Mouse (Mus musculus) Patski (cell line): ENCODE results near the gene Kcnk16. TPM values are rescaled to one million over a fixed set of nuclear protein-coding genes. Genes with fewer than 3 reads are reported as not detected.
"Not testable (repeated sequence)": the region's sequence is repeated elsewhere in the genome, so short reads cannot be mapped to it uniquely, and the experiment has no call there.

ENCODE experiments used
- ATAC-seq: fragments of 100-300 bp; one replicate; pipeline ENCODE4 v1.8.0; 2021
- CTCF ChIA-PET: fragments of 350-600 bp; sonication (Branson Sonifier 250); formaldehyde crosslinking; loops from one replicate; lab custom pipeline; 2022; ENCODE audit warnings: inconsistent platforms; lab: Charles Lee
- POLR2A ChIA-PET: fragments of 350-600 bp; sonication (Branson Sonifier 250); formaldehyde crosslinking; loops from one replicate; lab custom pipeline; 2022; ENCODE audit warnings: antibody characterized with exemption, inconsistent platforms; lab: Charles Lee
- DNase-seq: peaks from one replicate; pipeline ENCODE4 v3.0.0-alpha.2; 2011; ENCODE audit warnings: low read depth, low spot score
- H3K27me3 ChIP-seq: fragments of 371-371 bp; one replicate; pipeline ENCODE4 v1.5.1; 2021
- CTCF ChIP-seq: fragments of 100-300 bp; IDR thresholded peaks from one replicate; pipeline ENCODE4 v1.5.1; 2021
- in situ Hi-C: fragments of 300-500 bp; cut with MboI; formaldehyde crosslinking; loops from 3 replicates; pipeline ENCODE4 v1.11.1; 2018; ENCODE audit warnings: low pct_unique_long_range_greater_than_20kb, mixed read lengths
- polyA plus RNA-seq: library from polyadenylated mRNA; unstranded; gene quantifications from one replicate; pipeline ENCODE4 v1.2.3, GENCODE M21; 2021

The Kcnk16 gene
- polyA plus RNA-seq = not detected

- ChIA-PET CTCF (no interaction called here), POLR2A (no interaction called here)
- no peaks in the 10 kb centered on the region for H3K27me3 ChIP-seq
- in situ Hi-C loops = loop anchor here (10.0 kb wide), 1 partner anchor 564 kb away; no protein-coding TSS in a partner anchor
- ATAC-seq = no peak
- TF ChIP-seq CTCF = no peak
- no peak for DNase-seq
These were observed at the start of gene Kcnk16 for GRCm38 (mm10) chr14:20269082-20269809. Gene Kcnk16, minus strand, starts transcription at chr14:20269199.

- ChIA-PET CTCF (no interaction called here), POLR2A (no interaction called here)
- in situ Hi-C loops = no loop called here
- ATAC-seq (no peak), DNase-seq (no peak)
- no peaks in the 10 kb centered on the region for H3K27me3 ChIP-seq
- no peak for TF ChIP-seq CTCF
These were observed 46.1 kb upstream of the Kcnk16 start for GRCm38 (mm10) chr14:20315137-20315536.

GRCm38 (mm10) chr14:20305085-20305484 is 36.1 kb upstream of the Kcnk16 start:
- DNase-seq, in situ Hi-C loops, H3K27me3 ChIP-seq, ATAC-seq, CTCF ChIA-PET, POLR2A ChIA-PET: not testable (repeated sequence)
- peak; percentile 61 for TF ChIP-seq CTCF

GRCm38 (mm10) chr14:20298131-20298530 is 29.1 kb upstream of the Kcnk16 start:
- peak; percentile 63 for ATAC-seq
- ChIA-PET CTCF (no interaction called here), POLR2A (no interaction called here)
- in situ Hi-C loops = no loop called here
- no peaks in the 10 kb centered on the region for H3K27me3 ChIP-seq
- TF ChIP-seq CTCF = no peak
- peak; percentile 64 for DNase-seq

GRCm38 (mm10) chr14:20297616-20298015 is 28.6 kb upstream of the Kcnk16 start:
- ChIA-PET POLR2A (no interaction called here), CTCF (no interaction called here)
- no peaks in the 10 kb centered on the region for H3K27me3 ChIP-seq
- no peak for DNase-seq
- in situ Hi-C loops = no loop called here
- ATAC-seq = no peak
- TF ChIP-seq CTCF = peak; percentile 10

GRCm38 (mm10) chr14:20294947-20295346 is 25.9 kb upstream of the Kcnk16 start:
- ChIA-PET CTCF (no interaction called here), POLR2A (interaction anchor here (1.2 kb wide), 1 partner anchor 213 kb away, joined by 3 read pairs; no protein-coding TSS in a partner anchor)
- H3K27me3 ChIP-seq = no peaks in the 10 kb centered on the region
- DNase-seq (no peak), ATAC-seq (no peak)
- in situ Hi-C loops = no loop called here
- no peak for TF ChIP-seq CTCF

DNA sequence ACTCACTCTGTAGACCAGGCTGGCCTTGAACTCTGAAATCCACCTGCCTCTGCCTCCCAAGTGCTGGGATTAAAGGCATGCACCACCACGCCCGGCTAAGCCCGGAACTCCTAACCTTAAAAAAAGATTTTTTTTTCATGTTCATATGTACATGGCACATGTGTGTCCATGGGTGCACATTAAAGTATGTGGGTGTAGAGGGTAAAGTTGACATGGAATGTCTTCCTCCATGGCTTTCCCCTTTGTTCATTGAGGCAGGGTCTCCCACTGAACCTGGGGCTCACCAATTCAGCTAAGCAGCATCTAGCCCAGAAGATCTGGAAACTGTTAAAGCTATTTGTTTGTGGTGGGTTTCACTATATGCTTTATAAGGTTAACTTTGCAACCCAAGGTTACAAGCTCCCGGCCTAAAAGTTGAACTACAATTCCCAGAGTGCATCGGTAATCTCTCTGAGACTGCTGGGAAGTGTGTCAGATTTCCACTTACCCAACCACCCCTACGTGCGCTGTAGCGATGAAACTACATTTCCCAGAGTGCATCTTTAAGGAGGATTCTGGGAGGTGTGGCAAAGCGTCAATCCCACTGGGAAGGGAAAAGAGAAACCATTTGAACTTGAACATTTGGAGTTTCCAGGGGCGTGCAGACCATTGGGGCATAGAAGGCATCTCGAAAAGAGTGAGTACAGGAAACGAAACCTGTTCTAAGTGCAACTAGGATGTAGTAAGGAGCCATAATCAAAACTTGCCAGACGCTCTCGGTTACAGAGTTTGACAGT is 25.3 kb upstream of the Kcnk16 start, which contains the start of gene Nudt13:
Nudt13 (plus strand) TSS at position 581 of the 776 bp plus-strand sequence.
- ChIA-PET POLR2A (interaction anchor here (1.2 kb wide), 1 partner anchor 212 kb away, joined by 3 read pairs; no protein-coding TSS in a partner anchor), CTCF (interaction anchor here (1.2 kb wide), 1 partner anchor 32 kb away, joined by 3 read pairs; no protein-coding TSS in a partner anchor)
- peak; percentile 86 for ATAC-seq
- in situ Hi-C loops = no loop called here
- peak; percentile 74 for DNase-seq
- H3K27me3 ChIP-seq = no peaks in the 10 kb centered on the region
- TF ChIP-seq CTCF = no peak

DNA sequence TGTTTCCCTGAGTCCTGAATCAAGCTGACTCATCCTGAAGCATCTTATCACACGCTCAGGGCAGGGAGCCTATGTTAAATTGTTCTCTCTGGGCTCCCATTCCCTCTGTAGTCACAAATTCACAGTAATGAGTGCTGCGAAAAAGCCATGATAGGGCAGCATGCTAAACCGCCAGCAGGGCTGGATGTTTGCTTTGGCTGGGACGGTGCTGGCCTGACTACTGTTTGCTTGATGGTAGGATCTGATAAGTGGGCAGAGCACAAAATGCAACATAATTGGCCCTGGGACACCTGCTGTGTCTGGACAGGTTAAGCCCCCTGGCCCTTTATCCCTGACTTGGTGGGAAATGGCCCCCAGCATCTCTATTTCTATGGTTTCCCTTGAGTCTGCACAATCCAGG is 22.4 kb upstream of the Kcnk16 start:
- in situ Hi-C loops = no loop called here
- POLR2A ChIA-PET = no interaction called here
- DNase-seq (no peak), ATAC-seq (no peak)
- no peak for TF ChIP-seq CTCF
- H3K27me3 ChIP-seq = no peaks in the 10 kb centered on the region
- CTCF ChIA-PET = no interaction called here

DNA sequence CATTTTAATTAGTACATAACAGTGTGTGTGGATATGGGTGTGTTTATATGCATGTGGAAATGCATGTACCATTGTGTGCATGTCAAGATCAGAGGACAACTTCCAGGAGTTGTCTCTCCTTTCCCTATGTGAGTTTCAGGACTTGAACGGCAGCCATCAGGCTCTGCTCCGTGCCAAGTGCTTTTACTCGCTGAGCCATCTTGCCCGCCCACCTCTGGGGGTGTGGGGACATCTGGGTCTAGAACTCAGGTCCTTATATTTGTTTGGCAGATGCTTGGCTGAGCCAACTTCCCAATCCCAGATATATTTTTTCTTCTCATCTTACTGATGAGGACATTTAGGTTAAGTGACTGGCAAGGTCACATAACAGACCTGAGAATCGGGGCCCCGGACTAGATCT is 578 bp downstream of the Kcnk16 start:
- in situ Hi-C loops = loop anchor here (10.0 kb wide), 1 partner anchor 564 kb away; no protein-coding TSS in a partner anchor
- no peak for DNase-seq
- H3K27me3 ChIP-seq = no peaks in the 10 kb centered on the region
- ATAC-seq = no peak
- ChIA-PET CTCF (interaction anchor here (0.9 kb wide), 1 partner anchor 162 kb away, joined by 4 read pairs; no protein-coding TSS in a partner anchor), POLR2A (no interaction called here)
- TF ChIP-seq CTCF = no peak

GRCm38 (mm10) chr14:20262346-20262745 is 6.7 kb downstream of the Kcnk16 start:
- POLR2A ChIA-PET = no interaction called here

More at GRCm38 (mm10) chr14:20262346-20262745, 6.7 kb downstream of the Kcnk16 start:
- in situ Hi-C loops = loop anchor here (10.0 kb wide), 1 partner anchor 558 kb away; no protein-coding TSS in a partner anchor
- CTCF ChIA-PET = interaction anchor here (0.7 to 1.0 kb wide), 2 partner anchors 31 to 149 kb away, joined by 3 read pairs; no protein-coding TSS in a partner anchor
- ATAC-seq (no peak), DNase-seq (no peak)
- H3K27me3 ChIP-seq = no peaks in the 10 kb centered on the region
- no peak for TF ChIP-seq CTCF
